Mouse (Mus musculus) liver, postnatal 0 days (tissue): ENCODE results near the gene Tmem234.

Experiments
- CTCF ChIP-seq: sonication (generic); IDR thresholded peaks from 2 replicates; pipeline ENCODE4 v1.5.1; 2016; ENCODE audit warnings: antibody characterized with exemption, low read depth
- EP300 ChIP-seq: IDR thresholded peaks from 2 replicates; pipeline ENCODE4 v1.6.1; 2016; ENCODE audit warnings: antibody characterized with exemption, low read depth, mild to moderate bottlenecking

- TF ChIP-seq CTCF (no peak), EP300 (no peak)
Observed at GRCm38 (mm10) chr4:129633852-129634251, 33.4 kb downstream of the Tmem234 start.
